Mouse (Mus musculus) bone marrow macrophage, adult 2 months (primary cell): ENCODE data around the gene Rnase13.

Experiments
- CTCF ChIP-seq: IDR thresholded peaks from 2 replicates; pipeline ENCODE4 v1.5.1; 2012; ENCODE audit warnings: low read depth, mild to moderate bottlenecking, low read length, moderate library complexity
- POLR2A ChIP-seq: IDR thresholded peaks from 2 replicates; pipeline ENCODE4 v1.6.1; 2012; ENCODE audit warnings: mild to moderate bottlenecking, low read depth, low read length, borderline replicate concordance

DNA sequence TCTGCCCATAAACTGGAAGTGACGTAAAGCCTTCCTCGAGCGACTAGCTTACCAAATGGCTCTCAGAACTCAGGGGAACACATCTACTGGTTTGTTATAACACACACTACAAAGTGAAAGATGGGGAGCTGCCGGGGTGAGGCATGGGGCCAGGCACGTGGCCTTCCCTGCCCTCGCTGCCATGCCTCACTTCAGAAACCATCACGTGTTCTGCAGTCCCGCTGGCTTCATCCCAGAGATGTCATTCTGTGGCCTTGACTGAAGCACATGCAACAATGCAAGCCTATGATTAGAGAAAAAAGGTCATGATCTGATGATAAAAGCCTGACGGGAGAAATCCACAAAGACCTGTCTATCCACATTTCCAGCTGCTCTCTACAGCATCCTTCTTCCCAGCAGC is 50.8 kb downstream of the Rnase13 start:
- no peak for TF ChIP-seq CTCF
- no peak for TF ChIP-seq POLR2A
